Mouse (Mus musculus) CH12.LX (cell line): ENCODE data around the gene Dus3l.

Source experiments
- CHD2 ChIP-seq: IDR thresholded peaks from 2 replicates; pipeline ENCODE4 v1.6.1; 2011; ENCODE audit warnings: low read length, improper control_type of control experiment
- JUND ChIP-seq: conservative IDR thresholded peaks from 2 replicates; pipeline ENCODE4 v1.6.1; 2011; ENCODE audit warnings: low read depth, low read length, improper control_type of control experiment

- TF ChIP-seq JUND: no peak
- TF ChIP-seq CHD2: no peak
These were observed 1.5 kb upstream of the Dus3l start for GRCm38 (mm10) chr17:56762769-56763731.
